Mouse (Mus musculus) hindbrain, postnatal 0 days (tissue): ENCODE results near the gene Ppp1r14c. TPM values are rescaled to one million over a fixed set of nuclear protein-coding genes. Genes with fewer than 3 reads are reported as not detected.

Source experiments
- ATAC-seq: fragments of 200-750 bp; cut with Nextera tagmentation; 2 replicates; pipeline ENCODE4 v1.8.0; 2017; ENCODE audit warnings: mild to moderate bottlenecking, moderate TSS enrichment, moderate library complexity
- DNase-seq: peaks from one replicate; pipeline ENCODE4 v3.0.0-alpha.2; 2015; ENCODE audit warnings: low spot score
- H3K27ac ChIP-seq: fragments of 300-500 bp; sonication (generic); 2 replicates; pipeline ENCODE4 v1.5.1; 2014; ENCODE audit warnings: mild to moderate bottlenecking
- H3K27me3 ChIP-seq: fragments of 300-500 bp; sonication (generic); 2 replicates; pipeline ENCODE4 v1.6.1; 2014; ENCODE audit warnings: low read length, mixed read lengths; ENCODE audit not compliant: insufficient read depth
- H3K36me3 ChIP-seq: fragments of 300-500 bp; sonication (generic); 2 replicates; pipeline ENCODE4 v1.6.1; 2014; ENCODE audit warnings: low read length, mixed read lengths; ENCODE audit not compliant: insufficient read depth
- H3K4me1 ChIP-seq: fragments of 300-500 bp; sonication (generic); 2 replicates; pipeline ENCODE4 v1.6.1; 2014; ENCODE audit warnings: antibody characterized with exemption, low read length, mixed read lengths; ENCODE audit not compliant: insufficient read depth
- H3K4me2 ChIP-seq: fragments of 300-500 bp; sonication (generic); 2 replicates; pipeline ENCODE4 v1.6.1; 2014; ENCODE audit warnings: low read depth, mild to moderate bottlenecking, low read length, moderate library complexity, mixed read lengths
- H3K4me3 ChIP-seq: fragments of 300-500 bp; sonication (generic); 2 replicates; pipeline ENCODE4 v1.5.1; 2014; ENCODE audit warnings: low read length
- H3K9ac ChIP-seq: fragments of 300-500 bp; sonication (generic); replicated peaks from 2 replicates; pipeline ENCODE4 v1.6.1; 2014; ENCODE audit warnings: mild to moderate bottlenecking, low read length, moderate library complexity, mixed read lengths
- H3K9me3 ChIP-seq: fragments of 300-500 bp; sonication (generic); 2 replicates; pipeline ENCODE4 v1.6.1; 2016; ENCODE audit warnings: low read length, mixed read lengths
- CTCF ChIP-seq: IDR thresholded peaks from 2 replicates; pipeline ENCODE4 v1.5.1; 2016; ENCODE audit warnings: antibody characterized with exemption, control low read depth, low read depth
- WGBS: fragments of 180-500 bp; shearing (Covaris S2); extraction: QIAGEN DNeasy Blood & Tissue Kit; methylation state at CpG from one replicate; pipeline ENCODE4 v1.1.7; 2014; 5-methylcytosine and 5-hydroxymethylcytosine counted together
- polyA plus RNA-seq: library from polyadenylated mRNA; unstranded; fragments of >200 nt; fragmentation: Nextera tagmentation; extraction: Ambion mirVana; gene quantifications from 2 replicates; pipeline ENCODE4 v1.2.1, GENCODE M21; 2015
- total RNA-seq: library from RNA; depleted of rRNA; stranded (reverse); fragments of >200 nt; gene quantifications from 2 replicates; pipeline ENCODE4 v1.2.3, GENCODE M21; 2014; rRNA removed

Gene Ppp1r14c
- total RNA-seq, result 73.1 and 83.1 TPM in 2 replicates
- 93.7 and 101 TPM in 2 replicates for polyA plus RNA-seq

GRCm38 (mm10) chr10:3366036-3366869 is at the start of gene Ppp1r14c:
TSS of gene Ppp1r14c (plus strand) at chr10:3366057.
- peak within 1 kb of the TSS; percentile 92 for H3K27ac ChIP-seq
- H3K36me3 ChIP-seq, result no peaks in the 10 kb centered on the region
- no peak for TF ChIP-seq CTCF
- no peaks in the 10 kb centered on the region for H3K27me3 ChIP-seq
- peaks cover 9% of the 10 kb centered on the region; the same call in 1 of the 2 replicates for H3K4me1 ChIP-seq
- under 1% methylated on average over 74 of the region's 74 CpGs for WGBS
- H3K4me2 ChIP-seq, result peak within 1 kb of the TSS; percentile 76
- DNase-seq (peak; percentile 81), ATAC-seq (peak; percentile 87)
- H3K4me3 ChIP-seq, result peak within 1 kb of the TSS; percentile 89
- H3K9me3 ChIP-seq, result no peaks in the 10 kb centered on the region
- H3K9ac ChIP-seq, result peak within 1 kb of the TSS; percentile 85

DNA sequence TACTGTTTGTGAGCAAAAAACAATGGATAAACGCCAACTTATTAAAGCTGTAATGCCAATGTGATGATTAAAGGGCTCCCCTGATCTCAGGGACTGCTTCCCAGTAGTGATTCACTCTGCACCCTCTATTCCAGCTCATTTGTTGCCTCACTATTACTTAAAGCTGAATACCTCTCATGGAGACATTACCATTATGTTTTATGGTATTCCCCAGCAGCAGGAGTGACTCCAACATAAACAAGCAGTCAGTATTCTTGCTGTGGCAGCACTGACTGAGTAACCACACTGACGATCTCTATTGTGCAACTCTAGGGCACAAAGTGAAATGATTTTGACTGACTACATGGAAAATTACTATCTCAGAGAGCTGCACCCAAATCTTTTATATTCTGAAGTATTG is 44.5 kb upstream of the Ppp1r14c start:
- Histone ChIP-seq H3K9ac (no peak overlapping the region), H3K4me3 (no peak overlapping the region), H3K27ac (no peak overlapping the region), H3K36me3 (no peaks in the 10 kb centered on the region), H3K9me3 (no peaks in the 10 kb centered on the region), H3K4me2 (no peak overlapping the region), H3K4me1 (no peaks in the 10 kb centered on the region), H3K27me3 (no peaks in the 10 kb centered on the region)
- no peak for TF ChIP-seq CTCF
- no peak for ATAC-seq
- 91% methylated on average over 2 of the region's 2 CpGs for WGBS
- DNase-seq, result no peak

DNA sequence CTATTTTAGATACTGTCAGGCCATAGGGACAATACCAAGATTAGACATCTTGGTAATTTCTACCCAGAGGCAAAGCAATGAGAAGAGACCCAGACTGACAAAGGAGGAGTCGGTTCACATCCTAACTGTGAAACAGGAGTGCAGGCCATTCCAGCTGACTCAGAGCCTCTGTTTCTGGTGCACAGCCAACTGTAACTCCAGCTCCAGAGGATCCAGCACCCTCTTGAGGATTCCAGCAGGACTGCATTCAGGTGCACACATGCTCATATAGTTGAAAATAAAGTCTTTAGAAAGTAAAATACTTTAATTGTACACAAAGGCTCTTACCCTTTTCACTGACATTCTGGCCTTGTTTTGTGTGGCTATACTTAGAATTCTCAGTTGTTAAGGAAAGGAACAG is 40.4 kb upstream of the Ppp1r14c start:
- H3K36me3 ChIP-seq, result no peaks in the 10 kb centered on the region
- no peaks in the 10 kb centered on the region for H3K9me3 ChIP-seq
- no peak overlapping the region for H3K4me3 ChIP-seq
- 56% methylated on average over 1 of the region's 1 CpGs for WGBS
- no peak overlapping the region for H3K27ac ChIP-seq
- TF ChIP-seq CTCF, result peak; percentile 63
- ATAC-seq (no peak), DNase-seq (peak; percentile 65)
- no peak overlapping the region for H3K4me2 ChIP-seq
- no peak overlapping the region for H3K9ac ChIP-seq
- no peaks in the 10 kb centered on the region for H3K27me3 ChIP-seq
- H3K4me1 ChIP-seq, result no peaks in the 10 kb centered on the region

DNA sequence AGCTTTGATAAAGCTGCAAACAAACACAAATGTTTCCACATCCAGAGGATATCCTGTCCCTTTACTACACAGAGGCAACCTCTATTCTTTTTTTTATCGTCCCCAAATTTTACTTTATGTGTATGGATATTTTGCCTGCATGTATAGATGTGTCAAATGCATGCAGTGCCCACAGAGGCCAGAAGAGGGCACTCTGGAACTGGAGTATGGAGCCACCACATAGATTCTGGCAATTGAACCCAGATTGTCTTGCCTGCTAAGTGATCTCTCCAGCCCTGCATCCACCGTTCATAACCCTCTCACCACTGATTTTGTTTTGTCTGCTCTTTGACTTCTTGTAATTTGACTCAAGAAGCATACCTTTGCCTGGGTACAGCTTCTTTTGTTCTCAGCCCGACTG is 33.0 kb upstream of the Ppp1r14c start:
- Histone ChIP-seq H3K4me2 (no peak overlapping the region), H3K36me3 (no peaks in the 10 kb centered on the region), H3K9ac (no peak overlapping the region), H3K4me3 (no peak overlapping the region), H3K4me1 (no peaks in the 10 kb centered on the region), H3K9me3 (no peaks in the 10 kb centered on the region), H3K27me3 (no peaks in the 10 kb centered on the region), H3K27ac (no peak overlapping the region)
- peak; percentile 90 for DNase-seq
- peak; percentile 84 for ATAC-seq
- peak; percentile 97 for TF ChIP-seq CTCF
- 27% methylated on average over 3 of the region's 3 CpGs for WGBS

DNA sequence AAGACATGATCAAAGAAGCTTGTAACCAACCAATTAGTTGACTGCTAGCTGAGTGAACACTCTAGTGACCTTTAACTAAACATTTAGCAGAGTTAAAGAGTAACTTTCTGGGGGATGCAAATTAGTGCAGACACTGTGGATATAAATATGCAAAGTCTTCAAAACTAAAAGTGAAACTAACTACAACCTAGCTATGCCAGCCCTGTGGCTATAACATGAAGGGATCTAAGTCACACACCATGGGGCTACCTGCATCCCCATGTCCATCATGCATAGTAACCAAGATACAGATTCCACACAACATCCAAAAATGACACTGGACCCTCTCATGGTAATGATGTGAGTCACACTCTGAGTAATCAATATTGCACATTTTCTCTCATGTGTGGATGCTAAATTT is 31.3 kb upstream of the Ppp1r14c start:
- no peaks in the 10 kb centered on the region for H3K4me1 ChIP-seq
- H3K9ac ChIP-seq, result no peak overlapping the region
- H3K4me2 ChIP-seq, result no peak overlapping the region
- DNase-seq (no peak), ATAC-seq (no peak)
- H3K4me3 ChIP-seq, result no peak overlapping the region
- no peaks in the 10 kb centered on the region for H3K27me3 ChIP-seq
- H3K27ac ChIP-seq, result no peak overlapping the region
- H3K9me3 ChIP-seq, result no peaks in the 10 kb centered on the region
- TF ChIP-seq CTCF, result no peak
- no peaks in the 10 kb centered on the region for H3K36me3 ChIP-seq

GRCm38 (mm10) chr10:3336729-3337329 is 29.0 kb upstream of the Ppp1r14c start:
- no peak for ATAC-seq
- Histone ChIP-seq H3K27me3 (no peaks in the 10 kb centered on the region), H3K9me3 (no peaks in the 10 kb centered on the region), H3K4me2 (no peak overlapping the region), H3K4me3 (no peak overlapping the region), H3K4me1 (no peaks in the 10 kb centered on the region), H3K27ac (no peak overlapping the region), H3K36me3 (no peaks in the 10 kb centered on the region), H3K9ac (no peak overlapping the region)
- 70% methylated on average over 7 of the region's 7 CpGs for WGBS
- no peak for TF ChIP-seq CTCF
- no peak for DNase-seq

GRCm38 (mm10) chr10:3337330-3337901 is 28.4 kb upstream of the Ppp1r14c start:
- H3K4me3 ChIP-seq, result no peak overlapping the region
- ATAC-seq (no peak), DNase-seq (peak; percentile 52)
- WGBS, result 71% methylated on average over 2 of the region's 2 CpGs
- no peak overlapping the region for H3K4me2 ChIP-seq
- no peaks in the 10 kb centered on the region for H3K36me3 ChIP-seq
- no peaks in the 10 kb centered on the region for H3K9me3 ChIP-seq
- H3K4me1 ChIP-seq, result no peaks in the 10 kb centered on the region
- H3K27ac ChIP-seq, result no peak overlapping the region
- H3K9ac ChIP-seq, result no peak overlapping the region
- no peak for TF ChIP-seq CTCF
- H3K27me3 ChIP-seq, result no peaks in the 10 kb centered on the region
